Mouse (Mus musculus): Measurements from ENCODE around the gene Pdcd1.
"Not testable (repeated sequence)": the region's sequence is repeated elsewhere in the genome, so short reads cannot be mapped to it uniquely, and the experiment has no call there.

The Pdcd1 gene

DNA sequence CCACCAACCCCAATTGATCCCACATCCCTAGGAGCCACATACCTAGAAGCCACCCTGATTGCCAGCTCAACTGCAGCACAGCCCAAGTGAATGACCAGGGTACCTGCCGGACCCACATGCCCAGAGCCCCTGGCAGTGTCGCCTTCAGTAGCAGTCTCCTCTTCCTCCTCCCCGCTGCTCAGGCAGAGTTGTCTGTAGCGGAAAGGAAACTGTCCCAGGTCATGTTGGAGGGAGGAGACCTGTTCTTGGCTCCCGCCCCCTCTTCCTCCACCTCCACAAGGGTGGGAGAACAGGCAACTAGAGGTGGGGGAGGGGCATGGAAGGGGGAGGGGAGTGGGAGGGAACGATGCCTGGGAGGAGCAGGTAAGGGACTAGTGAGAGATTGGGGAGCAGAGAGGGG, at the start of gene Pdcd1:
Gene Pdcd1, minus strand, starts transcription at position 181 of the 400 bp plus-strand sequence.
- no peak for DNase-seq (ENCODE audit: low spot score)

DNA sequence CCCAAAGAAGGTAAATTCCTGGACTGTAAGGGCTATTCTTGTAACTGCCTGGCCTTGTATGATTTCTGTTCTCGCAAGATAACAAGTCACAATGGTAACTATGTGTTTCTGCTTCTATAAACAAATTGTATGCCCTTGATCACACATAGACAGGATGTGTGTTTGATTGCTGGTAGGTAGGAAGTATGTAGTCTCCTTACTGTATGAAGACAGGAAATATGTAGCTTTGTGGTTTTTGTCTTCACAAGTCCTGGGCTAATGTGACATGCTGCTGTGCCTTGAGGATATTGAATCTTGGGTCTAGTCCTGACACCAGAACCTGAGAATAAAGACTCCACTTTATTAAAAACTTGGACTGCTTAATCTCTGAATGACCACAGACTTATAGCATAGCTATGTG, 39.4 kb upstream of the Pdcd1 start:
- DNase-seq (ENCODE audit: low spot score), result no peak

GRCm38 (mm10) chr1:94086311-94086898, 34.1 kb upstream of the Pdcd1 start:
- DNase-seq (ENCODE audit: low spot score), result no peak

- no peak for DNase-seq (ENCODE audit: low spot score)
Measured at GRCm38 (mm10) chr1:94085324-94086105, 33.2 kb upstream of the Pdcd1 start.

- DNase-seq (ENCODE audit: low spot score), result no peak
Measured at GRCm38 (mm10) chr1:94081761-94082160, 29.4 kb upstream of the Pdcd1 start.

DNA sequence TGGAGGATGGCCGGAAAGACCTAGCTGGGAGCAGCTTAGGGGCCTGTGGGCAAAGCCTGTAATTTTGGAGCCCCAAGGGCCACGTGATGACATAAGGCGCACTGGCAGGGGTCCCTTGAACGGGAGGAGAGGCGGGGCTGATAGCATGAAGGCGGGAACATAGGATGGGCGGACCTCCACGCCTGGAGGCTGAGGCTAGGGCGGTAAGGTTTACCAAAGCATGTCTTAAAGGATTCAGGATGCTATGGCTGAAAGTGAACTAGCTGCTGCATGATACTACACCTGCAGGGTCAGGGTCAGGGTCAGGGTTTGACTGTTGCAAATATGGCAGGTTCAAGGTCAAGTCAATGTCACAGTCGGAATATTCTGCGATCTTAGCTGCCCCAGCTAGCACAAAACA, 28.8 kb upstream of the Pdcd1 start:
- no peak for DNase-seq (ENCODE audit: low spot score)

DNA sequence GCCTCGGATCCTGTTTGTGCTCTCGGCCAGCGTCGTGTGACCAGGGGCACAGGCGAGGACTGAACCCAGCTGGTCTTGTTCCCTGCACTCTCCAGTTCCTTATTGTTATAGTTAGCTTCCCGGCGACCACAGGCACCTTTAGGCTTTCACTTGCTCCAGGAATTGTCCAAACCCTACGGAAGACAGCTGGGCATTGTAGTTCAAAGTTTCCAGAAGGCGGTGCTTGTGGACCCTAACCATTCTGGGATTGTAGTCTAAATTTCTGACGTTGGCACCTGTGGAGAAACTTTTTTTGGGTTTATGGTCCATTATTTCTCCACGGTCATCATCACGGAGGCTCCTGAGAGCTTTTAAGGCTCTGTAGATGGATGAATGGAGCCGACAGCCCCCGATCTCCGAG, 28.4 kb upstream of the Pdcd1 start:
- no peak for DNase-seq (ENCODE audit: low spot score)

DNA sequence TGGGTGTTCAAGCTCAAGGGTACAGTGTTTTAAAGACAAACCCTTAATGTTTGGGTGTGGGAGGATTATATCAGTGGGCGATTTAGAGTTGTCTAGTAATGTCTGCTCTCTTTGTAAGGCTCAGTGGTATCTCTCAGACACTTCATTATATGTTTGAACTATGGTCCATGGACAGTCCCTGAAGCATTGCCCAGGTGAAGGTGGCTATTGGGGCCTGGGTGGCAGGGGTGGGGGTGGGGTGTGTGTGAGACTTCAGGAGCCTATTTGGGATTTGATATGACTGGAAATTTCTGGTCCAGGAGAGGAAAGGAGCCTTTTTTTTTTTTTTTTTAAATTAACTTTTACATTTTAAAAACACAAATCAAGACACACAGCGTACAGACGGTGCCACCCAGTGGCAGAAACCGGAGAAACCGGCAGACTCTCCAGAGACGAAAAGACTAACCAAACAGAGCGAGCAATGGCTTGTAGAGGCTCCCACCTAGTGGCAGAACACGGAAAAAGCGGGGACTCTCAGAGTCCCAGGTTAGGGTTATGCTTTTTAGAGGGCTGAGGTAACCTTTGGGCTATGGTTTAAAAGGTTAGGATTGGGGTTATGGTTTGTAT, 26.6 kb upstream of the Pdcd1 start:
- DNase-seq (ENCODE audit: low spot score), result peak; percentile 35

DNA sequence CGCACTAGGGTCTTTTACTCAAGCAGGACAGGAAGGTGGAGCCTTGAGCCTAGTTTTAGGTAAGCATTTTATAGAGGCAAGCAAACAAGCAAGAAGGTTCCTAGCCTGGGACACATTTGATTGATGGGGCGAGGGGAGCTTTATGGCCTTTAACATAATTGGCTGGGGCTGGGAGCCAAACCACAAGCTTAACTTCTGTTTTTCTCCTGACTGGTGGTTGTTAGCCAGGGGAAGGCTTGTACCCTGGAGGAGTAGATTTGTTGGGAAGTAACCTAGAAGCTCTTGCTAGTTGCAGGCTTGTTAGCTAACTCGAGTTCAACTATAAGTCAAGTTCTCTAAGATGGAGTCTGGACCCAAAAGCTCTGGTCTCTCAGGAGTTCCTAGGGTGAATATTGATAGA, 26.0 kb upstream of the Pdcd1 start:
- no peak for DNase-seq (ENCODE audit: low spot score)

GRCm38 (mm10) chr1:94076702-94077101, 24.3 kb upstream of the Pdcd1 start:
- DNase-seq (ENCODE audit: low spot score), result no peak

DNA sequence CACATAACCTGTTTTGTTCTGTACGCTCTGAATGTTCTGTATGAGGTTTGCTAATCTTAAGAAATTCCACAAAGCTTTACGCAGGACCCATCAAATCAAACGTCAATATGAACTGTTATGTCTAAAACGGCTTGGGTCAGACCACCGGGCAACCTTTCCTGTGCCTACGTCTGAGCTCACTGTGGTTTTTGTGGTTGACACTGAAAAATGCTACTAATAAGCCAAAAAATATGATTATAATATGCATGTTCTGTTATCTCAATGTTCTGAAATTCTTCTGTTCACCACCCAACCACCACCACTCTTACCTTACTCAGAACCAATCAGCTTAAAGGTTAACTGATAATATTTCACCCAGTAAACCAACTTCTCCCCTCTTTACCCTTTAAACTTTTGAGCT, 22.4 kb upstream of the Pdcd1 start:
- DNase-seq (ENCODE audit: low spot score), result no peak

DNA sequence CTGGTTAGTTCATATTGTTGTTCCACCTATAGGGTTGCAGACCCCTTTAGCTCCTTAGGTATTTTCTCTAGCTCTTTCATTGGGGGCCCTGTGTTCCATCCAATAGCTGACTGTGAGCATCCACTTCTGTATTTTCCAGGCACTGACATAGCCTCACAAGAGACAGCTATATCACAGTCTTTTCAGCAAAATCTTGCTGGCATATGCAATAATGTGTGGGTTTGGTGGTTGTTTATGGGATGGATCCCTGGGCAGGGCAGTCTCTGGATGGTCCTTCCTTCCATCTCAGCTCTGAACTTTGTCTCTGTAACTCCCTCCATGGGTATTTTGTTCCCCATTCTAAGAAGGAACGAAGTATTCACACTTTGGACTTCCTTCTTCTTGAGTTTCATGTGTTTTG, 5.9 kb upstream of the Pdcd1 start:
- not testable (repeated sequence) for DNase-seq (ENCODE audit: low spot score)

DNA sequence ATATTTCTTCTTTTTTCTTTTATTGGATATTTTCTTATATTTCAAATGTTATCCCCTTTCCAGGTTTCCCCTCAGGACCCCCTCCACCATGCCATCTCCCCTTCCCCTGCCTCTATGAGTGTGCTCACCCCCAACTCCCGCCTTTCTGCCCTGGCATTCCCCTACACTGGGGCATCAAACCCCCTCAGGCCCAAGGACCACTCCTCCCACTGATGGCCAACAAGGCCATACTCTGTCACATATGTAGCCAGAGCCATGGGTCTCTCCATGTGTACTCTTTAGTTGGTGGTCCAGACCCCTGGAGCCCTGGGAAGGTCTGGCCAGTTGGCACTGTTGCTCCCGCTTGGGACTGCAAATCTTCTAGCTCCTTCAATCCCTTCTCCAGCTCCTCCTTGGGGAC, 5.0 kb upstream of the Pdcd1 start:
- DNase-seq (ENCODE audit: low spot score), result no peak

DNA sequence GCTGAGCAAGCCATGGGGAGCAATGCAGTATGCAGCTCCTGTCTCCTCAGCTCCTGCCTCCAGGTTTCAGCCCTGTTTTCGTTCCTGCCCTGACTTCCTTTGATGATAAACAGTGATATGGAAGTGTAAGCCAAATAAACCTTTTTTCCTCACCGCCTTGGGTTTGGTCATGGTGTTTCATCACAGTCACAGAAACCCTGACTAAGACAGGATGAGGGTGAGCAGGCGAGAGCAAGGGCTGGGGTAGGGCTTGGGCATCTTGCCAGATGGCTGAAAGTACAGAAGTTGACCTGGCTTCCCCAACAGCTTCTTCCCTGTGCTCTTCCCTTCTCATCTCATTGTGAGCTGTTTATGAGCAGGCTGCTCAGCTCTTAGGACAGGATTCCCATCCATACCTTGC, 3.6 kb upstream of the Pdcd1 start:
- no peak for DNase-seq (ENCODE audit: low spot score)

DNA sequence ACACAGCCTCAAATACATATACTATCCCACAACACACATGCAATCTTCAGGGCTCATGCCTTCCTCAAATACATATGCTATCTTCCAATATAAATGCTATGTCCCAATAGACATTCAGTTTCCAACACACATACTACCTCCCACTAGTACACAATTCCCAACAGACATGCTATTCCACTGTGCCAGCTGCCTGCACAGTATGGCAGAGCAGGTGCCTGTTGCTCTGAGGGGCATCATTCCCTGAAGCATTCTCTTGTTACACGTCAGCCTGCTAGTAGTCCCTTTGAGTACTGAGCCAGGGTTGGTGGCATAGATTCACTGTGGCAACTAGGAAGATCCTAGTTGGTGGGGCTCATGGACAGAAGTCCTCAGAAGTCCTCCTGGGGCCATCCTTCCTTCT, 2.1 kb upstream of the Pdcd1 start:
- DNase-seq (ENCODE audit: low spot score), result no peak

GRCm38 (mm10) chr1:94053530-94054216, 1.3 kb upstream of the Pdcd1 start:
- DNase-seq (ENCODE audit: low spot score), result no peak

GRCm38 (mm10) chr1:94051104-94051503, 1.2 kb downstream of the Pdcd1 start:
- DNase-seq (ENCODE audit: low spot score), result no peak

- DNase-seq (ENCODE audit: low spot score), result no peak
Measured at GRCm38 (mm10) chr1:94046544-94046943, 5.8 kb downstream of the Pdcd1 start.

- no peak for DNase-seq (ENCODE audit: low spot score)
Measured at GRCm38 (mm10) chr1:94045559-94045958, 6.8 kb downstream of the Pdcd1 start.

DNA sequence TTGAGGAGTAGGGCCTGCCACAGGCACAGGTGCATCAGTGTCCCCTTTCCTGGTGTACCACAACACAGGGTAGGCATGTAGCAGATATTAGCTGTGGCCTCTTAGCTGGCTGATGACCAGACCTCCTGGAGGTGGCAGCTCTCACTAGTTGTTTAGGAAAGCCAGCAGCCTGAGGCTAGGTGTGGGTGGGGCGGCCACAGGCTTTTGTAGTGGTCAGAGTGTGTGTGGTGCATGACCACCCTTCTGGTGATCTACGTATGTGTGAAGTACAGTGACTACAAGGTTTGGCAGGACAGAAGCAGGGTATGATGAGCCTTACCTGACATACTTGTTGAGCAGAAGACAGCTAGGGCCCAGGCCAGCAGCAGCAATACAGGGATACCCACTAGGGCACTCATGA, 12.0 kb downstream of the Pdcd1 start:
- no peak for DNase-seq (ENCODE audit: low spot score)

DNA sequence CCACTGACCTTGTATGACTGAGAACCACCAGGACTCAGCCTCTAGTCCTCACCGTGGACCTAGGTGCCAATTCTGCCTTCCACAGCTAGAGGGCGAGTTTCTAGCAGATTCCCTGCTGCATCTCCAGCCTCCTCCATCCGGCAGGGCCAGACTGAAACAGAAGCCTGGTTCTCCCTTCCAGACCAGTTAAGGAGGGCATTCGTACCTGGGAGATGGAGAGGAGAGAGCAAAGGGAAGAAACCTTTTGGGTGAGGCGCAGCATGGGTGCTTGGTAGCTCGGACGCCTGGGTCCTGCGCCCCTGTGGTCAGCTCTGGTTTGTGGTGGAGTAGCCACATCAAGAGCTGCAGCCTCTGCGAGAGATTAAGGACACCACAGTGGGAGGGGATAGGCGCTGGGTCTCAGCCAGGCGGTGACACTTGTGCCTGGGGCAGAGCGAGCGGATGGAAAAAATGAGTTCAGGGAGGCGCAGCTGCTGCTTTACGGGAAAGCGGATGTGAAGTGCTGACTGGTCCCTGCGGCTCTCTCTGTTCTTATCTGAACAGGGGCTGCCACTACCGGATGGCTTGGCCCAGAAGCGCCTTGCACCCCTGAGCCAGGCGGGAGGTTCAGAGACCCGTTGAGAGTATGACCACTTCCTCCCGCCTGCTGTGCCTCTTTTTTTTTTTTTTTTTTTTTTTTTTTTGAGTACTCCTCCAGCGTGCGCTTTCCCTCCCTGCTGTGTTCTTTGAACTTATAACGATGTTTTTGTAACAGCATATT, 17.2 kb downstream of the Pdcd1 start:
- peak; percentile 12 for DNase-seq (ENCODE audit: low spot score)

- DNase-seq (ENCODE audit: low spot score), result no peak
Measured at GRCm38 (mm10) chr1:94033075-94033602, 19.2 kb downstream of the Pdcd1 start.
